Mouse (Mus musculus): Measurements from ENCODE around the gene Mrln.

Gene Mrln

GRCm38 (mm10) chr10:70254666-70255065 lies 50.2 kb downstream of the Mrln start:
- no peak for DNase-seq (ENCODE audit: low spot score)

DNA sequence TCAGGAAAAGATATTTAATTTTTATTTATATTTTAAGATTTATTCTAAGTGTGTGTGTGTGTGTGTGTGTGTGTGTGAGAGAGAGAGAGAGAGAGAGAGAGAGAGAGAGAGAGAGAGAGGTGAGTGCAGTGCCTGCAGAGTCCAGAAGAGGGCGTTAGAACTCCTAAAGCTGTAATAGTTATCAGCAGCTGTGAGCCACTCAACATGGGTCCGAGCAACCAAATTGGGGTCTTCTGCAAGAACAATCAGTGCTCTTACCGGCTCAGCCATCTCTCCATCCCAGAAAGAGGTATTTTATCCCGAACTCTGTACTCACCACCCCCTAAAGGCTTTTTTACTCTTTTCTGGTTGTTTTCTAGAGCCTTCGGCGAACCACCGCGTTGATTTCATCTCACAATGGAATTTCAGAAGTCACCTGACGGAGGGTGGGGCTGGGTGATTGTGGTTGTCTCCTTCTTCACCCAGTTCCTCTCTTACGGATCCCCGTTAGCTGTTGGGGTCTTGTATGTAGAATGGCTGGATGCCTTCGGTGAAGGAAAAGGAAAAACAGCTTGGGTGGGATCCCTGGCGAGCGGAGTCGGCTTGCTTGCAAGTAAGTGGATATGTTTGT lies 51.2 kb downstream of the Mrln start:
- DNase-seq (ENCODE audit: low spot score), result no peak

GRCm38 (mm10) chr10:70257029-70257428 lies 52.6 kb downstream of the Mrln start:
- peak; percentile 26 for DNase-seq (ENCODE audit: low spot score)

- DNase-seq (ENCODE audit: low spot score), result no peak
These were observed 56.4 kb downstream of the Mrln start for GRCm38 (mm10) chr10:70260904-70261303.

- DNase-seq (ENCODE audit: low spot score), result peak; percentile 69
These were observed 57.6 kb downstream of the Mrln start for GRCm38 (mm10) chr10:70262051-70262450.

DNA sequence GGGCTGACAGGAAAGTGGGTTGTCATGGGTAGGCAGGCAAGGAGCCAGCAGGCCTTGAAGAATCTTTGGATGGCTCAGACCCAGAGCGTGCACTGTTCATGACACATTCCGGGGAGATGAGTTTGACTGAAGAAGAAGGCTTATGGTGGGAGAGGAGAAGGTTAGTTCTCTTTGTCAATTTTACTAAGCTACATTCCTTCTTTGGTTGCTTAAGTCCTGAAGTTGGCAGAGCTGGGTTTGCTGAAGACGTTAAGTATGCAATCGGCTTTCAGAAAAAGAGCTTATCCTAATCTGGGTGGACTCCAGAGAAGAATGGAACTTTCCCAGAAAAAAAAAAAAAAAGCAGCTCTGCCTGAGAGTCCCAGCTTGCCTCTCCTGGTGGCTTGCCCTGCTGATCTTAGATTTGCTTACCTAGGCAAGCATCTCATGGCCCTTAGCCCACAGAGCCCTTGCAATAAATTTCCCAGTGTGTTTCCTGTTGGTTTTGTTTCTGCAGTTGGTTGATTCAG lies 59.3 kb downstream of the Mrln start:
- DNase-seq (ENCODE audit: low spot score), result no peak

GRCm38 (mm10) chr10:70264337-70265036 lies 60.0 kb downstream of the Mrln start:
- DNase-seq (ENCODE audit: low spot score), result peak; percentile 59

GRCm38 (mm10) chr10:70266501-70266900 lies 62.0 kb downstream of the Mrln start:
- DNase-seq (ENCODE audit: low spot score), result no peak

DNA sequence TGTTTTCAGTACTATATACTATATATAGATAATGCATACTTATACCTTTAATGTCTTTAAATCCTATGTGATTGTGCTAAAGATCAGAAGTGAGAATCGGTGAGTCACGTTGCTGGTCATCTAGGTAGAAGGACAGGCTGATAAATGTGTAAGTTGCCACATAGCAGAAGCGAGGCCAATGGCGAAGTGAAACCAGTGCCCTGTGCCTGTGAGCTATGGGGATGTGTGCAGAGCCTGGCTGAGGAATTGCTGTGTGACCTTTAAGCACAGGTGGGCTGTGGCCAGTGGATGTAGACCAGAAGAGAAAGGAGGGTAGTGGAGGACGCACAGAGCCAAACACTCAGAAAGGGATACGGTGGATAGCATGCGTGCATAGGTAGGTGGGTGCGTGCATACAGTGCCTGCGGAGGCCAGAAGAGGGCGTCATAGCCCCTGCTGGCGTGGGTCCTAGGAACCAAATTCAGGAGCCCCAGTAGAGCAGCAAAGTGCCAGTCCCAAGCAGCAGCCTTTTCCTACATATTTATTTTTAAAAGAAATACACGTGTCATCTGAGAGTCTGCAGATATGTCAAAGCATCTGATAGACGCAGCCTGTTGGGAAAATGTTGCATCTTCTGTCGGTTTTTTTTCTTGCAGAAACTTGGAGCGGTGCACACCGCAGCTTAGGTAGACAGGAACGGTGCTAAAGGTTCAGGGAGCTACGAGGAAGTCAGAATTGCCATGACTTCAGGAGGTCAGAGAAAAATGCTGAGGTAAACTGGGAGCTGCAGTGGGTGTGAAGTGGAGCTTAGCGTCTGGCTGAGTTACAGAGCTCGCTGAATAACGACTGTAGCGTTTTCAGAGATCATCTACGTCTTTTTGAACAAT lies 64.3 kb downstream of the Mrln start:
- no peak for DNase-seq (ENCODE audit: low spot score)

Measured in yolk sac, embryonic 10.5 days (tissue).